Mouse (Mus musculus) cerebellum, postnatal 25 days (tissue): ENCODE results near the gene Ssxb5.
"Not testable (repeated sequence)": the region's sequence is repeated elsewhere in the genome, so short reads cannot be mapped to it uniquely, and the experiment has no call there.

Source experiments
- DNase-seq, 2 experiments: peaks; one replicate each; pipeline ENCODE4 v3.0.0; 2021; ENCODE audit warnings: mixed read lengths in 2 of 2

Ssxb5 gene

DNA sequence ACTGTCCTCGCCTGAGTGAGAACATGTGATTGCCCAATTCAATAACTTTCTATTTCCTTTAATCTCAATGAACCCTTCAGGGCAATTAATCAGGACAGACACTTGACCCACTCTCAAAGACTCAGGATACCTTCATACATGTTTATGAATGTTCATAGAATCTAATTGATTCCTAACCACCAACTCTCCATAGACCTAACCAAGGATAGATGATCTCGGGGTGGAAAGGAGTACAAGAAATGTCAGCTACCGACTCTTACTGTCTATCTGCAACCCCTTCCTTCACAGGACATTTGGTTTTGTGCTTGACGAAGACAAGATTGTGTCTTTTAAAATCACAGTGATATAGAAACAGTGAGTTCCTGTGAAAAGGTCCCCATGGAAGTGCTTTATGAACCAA is at the start of gene Ssxb5:
Ssxb5 (plus strand) TSS at position 301 of the 400 bp plus-strand sequence.
- DNase-seq: not testable (repeated sequence)

DNA sequence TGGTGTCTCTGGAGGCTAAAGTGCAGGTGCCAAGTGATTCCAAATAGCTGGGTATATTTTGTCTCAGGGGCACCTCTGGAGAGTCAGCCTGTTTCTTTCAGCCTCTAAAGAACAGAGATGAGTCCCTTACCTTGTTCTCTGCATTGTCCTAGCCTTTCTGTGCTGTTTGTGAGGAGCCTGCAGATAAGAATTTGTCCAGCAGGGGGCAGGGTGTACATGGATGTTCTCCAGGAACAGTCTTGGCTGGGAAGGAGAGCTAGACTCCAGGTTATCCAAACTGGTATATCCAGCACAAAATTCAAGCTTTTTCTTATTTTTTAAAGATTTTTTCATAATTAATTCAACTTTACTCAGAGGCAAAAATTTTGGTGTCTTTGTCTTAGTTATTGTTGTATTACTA is 28.6 kb downstream of the Ssxb5 start:
- DNase-seq: peak; percentile 56 to 77

- no peak for DNase-seq
These were observed 40.2 kb downstream of the Ssxb5 start, which contains the start of gene Gm6592 for GRCm38 (mm10) chrX:8843694-8844093. Gene Gm6592 (plus strand): TSS chrX:8843994.

GRCm38 (mm10) chrX:8852486-8852885 is 49.0 kb downstream of the Ssxb5 start:
- DNase-seq: no peak
